Mouse (Mus musculus) right cerebral cortex, adult 2 months (tissue): ENCODE results near the gene 1600014C10Rik.

Source experiments
- DNase-seq, 2 experiments: peaks; one replicate each; pipeline ENCODE4 v3.0.0; 2021 to 2022; ENCODE audit warnings: low spot score in 2 of 2

The 1600014C10Rik gene

DNA sequence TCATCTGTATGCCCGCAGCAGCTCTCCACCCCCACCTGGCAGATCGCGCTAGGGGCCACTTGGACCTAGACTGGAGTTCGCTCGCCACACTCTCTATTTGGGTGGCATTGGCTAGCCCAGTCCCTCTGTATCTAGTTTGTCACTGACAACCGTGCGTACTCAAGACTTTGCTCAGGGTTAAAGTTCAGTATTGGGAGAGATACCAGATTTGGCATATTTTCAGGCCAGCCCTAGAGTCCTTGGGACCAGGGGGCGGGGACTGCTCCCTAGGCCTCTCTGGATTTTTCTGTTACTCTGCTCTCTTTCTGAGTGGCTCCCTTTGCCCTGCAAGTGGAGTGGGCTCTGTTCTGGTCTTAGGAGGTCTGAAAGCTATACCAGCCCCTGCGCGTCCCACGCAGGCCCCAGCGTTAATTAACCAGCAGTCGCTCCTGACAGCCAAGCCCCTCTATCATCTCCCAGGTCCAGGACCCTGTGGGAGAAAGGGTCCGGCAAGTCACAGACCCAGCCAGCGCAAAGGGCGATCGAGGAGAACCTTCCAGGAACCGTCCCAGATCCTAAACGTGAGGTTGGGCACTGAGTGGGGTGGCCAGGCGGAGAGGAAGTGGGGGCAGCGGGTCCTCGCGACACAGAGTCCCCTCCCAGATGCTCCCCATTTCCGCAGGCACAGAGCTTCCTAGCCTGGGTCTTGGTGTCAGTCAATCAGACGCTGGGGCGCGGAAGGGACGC lies at the start of gene 1600014C10Rik:
Gene 1600014C10Rik (plus strand): TSS at position 256 of the 726 bp plus-strand sequence.
- peak in 1 of 2 experiments; percentile 11 for DNase-seq

DNA sequence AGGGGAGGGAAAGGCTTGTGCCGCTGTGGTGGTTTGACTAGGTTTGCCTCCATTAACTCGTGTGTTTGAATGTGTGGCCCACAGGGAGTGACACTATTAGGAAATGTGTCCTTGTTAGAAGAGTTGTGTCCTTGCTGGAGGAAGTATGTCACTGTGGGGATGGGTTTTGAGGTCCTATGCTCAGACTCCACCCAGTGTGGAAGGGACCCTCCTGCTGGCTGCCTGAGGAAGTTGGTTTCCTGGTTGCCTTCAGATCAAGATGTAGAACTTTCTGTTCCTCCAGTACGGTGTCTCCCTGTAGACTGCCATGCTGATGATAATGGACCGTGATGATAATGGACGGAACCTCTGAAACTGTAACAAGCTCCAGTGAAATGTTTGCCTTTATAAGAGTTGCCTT lies 48.5 kb upstream of the 1600014C10Rik start:
- DNase-seq: no peak

DNA sequence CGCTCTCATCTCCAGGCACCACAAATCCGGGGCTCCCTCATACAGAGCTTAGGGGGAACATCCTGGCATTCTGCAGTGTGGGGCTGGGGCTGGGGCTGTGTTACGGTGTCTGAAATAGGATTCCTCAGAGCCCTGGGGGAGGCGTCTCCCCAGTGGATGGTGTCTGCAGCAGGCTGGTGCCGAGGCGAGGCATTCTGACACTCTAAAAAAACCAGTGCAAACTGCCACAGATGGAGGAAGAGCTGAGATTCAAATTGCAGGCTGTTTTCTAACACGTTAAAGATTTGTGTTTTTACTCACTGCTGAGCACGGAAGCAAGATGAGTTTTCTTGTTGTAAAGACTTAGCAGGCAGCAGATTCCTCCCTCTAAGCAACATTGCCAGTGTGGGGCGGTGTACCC lies 42.7 kb upstream of the 1600014C10Rik start:
- DNase-seq: peak; percentile 73 to 75

DNA sequence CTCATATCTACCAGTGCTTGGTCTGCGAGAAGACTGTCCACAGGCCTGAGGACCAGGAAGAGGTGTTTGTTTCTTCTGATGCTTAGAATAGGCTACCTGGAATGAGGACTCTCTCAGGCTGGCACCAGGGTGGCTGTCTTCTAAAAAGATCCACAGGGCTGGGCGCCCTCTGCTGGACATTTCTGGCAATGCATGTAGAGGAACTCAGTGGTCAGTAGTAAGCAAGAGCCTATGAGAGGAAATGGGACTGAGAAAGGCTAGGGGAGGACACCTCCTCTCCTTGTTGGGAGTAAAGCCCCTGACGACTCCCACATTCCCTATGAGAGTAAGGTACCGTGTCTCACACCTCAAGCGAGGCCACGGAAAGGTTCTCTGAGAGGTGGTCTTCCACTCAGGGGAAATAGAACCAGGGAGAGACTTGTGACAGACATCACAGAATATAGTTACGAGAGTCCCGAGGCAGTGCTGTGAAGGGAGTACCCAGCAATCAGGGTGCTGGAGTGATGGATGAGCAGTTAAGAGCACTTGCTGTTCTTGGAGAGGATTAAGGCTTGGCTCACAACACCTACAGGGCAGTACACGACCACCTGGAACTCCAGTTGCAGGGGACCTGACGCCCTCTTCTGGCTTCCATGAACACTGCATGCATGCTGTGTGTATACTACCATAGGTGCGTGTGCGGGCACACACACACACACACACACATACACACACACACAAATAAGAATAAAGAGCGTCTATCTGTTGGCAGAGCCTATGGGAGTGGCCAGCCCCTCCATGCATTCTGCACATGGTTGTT lies 41.1 kb upstream of the 1600014C10Rik start:
- DNase-seq: peak; percentile 91

DNA sequence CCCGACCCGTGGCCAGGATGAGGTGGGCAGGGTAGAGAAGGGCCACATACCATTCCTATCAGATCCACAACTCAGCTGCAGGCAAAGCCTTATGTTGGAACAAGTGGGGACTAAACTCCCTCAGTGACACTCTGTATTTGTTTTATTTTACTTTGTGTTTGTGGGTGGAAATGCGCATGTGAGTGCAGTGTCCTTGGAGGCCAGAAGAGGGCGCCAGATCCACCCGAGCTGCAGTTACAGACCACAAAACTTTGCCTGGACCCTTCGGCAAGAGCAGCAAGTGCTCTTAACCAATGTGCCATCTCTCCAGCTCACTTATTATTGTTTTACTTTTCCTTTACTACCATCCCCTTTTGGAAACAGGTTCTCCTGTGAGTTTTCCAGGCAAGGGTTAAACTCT lies 35.5 kb upstream of the 1600014C10Rik start:
- no peak for DNase-seq

DNA sequence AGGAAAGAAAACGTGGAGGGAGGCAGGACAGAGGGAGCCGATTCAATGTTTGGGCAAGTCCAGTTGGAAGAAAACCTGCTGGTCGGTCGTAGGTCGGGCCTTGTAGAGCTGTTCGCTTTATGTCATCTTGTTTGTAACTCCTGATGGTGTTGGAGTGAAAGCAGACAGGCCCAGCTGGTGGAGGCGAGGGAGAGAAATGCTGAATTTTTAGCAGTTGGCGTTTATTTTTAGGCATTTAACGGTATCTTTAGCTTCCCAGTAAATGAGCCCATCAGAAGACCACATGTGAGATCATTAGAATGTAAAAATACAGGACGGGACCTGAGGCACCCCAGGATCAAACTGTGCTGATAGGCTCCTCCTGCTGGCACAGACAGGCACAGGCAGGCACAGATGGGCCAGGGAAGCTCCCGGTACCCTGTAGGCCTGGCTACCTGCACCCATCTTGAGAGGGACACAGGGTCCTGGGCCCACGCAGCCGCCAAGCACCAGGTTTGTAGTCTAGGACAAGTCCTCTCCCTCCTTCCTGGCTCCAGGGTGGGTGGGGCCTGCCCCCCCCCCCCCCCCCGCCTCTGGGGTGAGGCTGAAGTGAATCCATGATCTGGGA lies 31.2 kb upstream of the 1600014C10Rik start:
- peak; percentile 17 to 36 for DNase-seq

DNA sequence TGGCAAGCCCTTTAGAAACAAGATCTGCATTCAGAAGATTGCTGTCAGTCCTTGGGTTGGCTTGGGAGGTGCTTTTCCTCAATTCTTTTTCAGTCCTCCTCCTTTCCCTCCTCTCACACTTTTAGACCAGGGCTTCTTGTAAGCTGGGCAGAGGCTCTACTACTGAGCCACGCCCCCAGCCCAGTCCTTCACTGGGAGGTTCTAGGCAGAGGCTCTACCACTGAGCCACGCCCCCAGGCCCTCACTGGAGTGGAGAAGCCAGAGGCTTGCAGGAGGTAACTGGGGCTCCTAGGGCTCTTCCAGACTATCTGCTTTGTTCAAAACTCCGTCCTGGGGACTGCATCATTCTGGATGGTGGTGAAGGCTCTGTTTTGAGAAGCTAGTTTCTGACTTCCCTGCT lies 30.4 kb upstream of the 1600014C10Rik start:
- DNase-seq: no peak

DNA sequence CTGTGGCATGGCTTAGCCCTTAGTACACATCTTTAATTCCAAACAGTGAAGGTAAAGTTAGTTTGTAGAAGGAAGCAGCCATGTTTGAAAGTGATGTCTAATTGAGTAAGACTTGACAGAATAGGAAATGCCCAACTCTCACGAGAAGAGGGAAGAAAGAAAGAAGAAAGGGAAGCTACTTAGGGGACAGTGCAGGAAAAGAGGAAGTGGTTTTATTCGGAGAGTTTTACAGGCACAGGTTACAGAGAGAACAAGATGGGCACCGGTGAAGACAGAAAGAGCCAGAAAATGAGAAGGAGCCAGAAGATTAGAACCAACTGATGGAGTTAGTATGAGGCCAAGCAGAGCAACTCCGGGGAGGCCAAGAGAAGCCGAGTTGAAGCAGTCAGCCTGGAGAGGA lies 27.2 kb upstream of the 1600014C10Rik start:
- DNase-seq: no peak

DNA sequence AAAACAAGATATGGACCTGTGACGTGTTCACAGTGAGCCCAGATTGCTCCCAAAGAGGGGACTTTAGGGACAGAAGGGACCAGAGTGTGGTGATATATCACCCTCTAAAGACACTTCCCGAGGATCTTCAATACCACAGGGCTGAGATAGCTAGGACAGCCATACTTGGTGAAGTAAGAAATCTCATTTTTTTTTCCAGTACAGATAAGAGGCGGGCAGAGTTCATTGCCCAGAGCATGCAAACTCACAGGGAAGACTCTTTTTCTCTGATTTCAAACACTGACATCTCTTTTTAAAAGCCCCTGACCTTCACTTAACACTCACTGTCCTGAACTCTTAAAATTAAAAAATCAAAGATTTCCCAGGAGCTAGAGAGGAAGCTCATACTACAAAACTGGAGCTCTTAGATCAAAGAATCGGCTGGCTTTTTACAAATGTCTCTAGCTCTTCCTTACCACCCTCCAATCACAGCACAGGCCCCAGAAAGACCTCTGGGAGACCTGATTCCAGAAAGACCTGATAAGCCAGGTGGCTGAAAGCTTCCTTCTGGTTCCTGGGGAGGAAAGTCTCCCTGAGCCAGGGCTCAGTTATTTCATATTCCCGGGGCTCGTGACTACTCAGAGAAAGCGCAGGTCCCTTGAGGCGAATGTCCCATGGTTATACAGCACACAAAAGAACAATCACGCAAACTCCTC lies 24.1 kb upstream of the 1600014C10Rik start:
- no peak for DNase-seq

DNA sequence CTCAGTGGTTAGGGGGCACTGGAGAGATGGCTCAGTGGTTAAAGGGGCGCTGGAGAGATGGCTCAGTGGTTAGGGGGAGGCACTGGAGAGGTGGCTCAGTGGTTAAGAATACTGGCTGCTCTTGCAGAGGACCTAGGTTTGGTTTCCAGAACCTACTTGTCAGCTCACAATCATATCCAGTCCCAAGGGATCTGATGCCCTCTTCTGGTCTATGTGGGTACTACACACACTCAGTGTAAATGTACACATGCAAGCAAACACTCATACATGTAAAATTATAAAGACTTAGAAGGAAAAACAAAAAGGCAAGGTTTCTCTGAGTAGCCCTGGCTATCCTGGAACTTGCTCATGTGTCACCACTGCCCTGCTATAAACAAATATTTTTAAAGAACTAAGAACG lies 21.6 kb upstream of the 1600014C10Rik start:
- DNase-seq: no peak

DNA sequence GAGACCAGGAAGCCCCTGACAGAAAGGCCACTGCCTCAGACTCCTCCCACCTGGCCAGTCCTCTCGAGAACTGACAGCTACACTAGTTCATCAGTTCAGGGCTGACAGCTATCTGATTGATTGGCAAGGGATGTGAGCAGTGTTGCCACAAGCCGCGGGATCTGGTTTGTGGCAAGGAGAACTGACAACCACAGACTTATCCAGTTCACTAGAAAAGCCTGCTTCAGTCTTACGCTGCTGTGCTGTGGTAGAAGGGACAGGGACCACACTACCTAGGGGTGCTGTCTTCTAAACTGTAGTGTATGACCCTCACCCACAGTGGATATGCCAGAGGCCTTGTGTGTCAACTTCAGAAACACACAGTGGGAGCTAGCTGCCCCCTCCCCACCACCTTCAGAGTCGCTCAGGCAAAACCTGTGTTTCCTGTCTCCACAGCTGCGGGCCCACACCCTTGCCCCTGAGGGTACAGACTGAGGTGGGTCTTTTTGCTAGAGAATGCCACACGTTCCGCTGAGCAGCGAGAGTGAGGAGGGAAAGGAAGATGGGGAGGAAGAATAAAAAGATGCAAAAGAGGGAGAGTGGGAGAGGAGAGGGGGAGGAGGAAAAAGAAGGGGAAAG lies 19.5 kb upstream of the 1600014C10Rik start:
- no peak for DNase-seq

DNA sequence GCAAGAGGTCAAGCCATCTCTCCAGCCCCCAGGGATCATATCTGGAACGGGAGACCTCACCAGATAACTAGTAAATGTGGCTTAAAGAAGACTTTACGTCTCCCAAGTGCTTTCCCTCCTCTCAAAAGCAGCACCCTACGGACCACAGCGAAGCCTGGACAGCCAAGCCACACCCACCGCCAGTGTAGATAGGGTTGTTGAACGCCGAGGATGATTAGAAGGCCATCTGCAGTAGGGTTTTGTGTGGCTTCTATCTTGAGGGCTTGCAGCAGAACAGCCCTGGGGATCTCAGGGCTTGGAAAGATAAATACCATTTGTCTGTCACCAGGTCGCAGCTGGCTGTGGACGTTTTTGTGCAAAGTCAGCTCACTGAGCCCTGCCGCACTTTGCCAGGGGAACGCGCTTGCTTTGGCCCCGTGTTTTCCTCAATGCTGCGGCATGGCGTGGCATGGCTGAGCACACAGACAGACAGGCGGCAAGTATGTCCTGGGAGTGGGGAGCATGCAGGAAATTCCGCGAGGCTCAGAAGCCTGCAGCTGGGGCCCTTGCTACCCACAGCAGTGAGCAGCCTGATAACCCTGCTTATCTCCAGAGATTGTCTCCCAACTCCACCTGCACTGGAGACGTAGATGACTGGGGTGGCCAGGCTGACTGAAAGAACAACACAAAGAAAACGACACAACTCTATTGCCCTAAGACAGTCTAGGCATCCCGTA lies 15.9 kb upstream of the 1600014C10Rik start:
- no peak for DNase-seq

DNA sequence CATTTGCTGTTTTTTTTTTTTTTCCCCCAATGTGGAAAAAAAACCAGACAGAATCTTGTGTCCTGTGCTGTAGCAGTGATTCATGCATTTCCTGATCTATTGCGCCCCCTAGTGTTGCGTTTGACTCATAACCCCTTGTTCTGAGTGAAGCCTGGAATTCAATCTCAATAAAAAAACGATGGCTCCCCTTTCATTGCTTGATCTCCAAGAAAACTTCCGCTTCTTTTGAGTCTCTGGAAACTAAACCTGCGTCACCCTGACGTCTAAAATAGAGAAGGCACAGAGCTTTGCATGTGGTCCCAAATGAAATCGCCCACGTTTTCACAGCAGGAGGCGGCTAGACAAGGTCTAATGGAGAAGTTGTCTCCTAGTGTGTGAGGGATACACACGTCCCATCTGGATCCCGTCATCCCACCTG lies 15.3 kb upstream of the 1600014C10Rik start:
- peak; percentile 83 to 84 for DNase-seq

DNA sequence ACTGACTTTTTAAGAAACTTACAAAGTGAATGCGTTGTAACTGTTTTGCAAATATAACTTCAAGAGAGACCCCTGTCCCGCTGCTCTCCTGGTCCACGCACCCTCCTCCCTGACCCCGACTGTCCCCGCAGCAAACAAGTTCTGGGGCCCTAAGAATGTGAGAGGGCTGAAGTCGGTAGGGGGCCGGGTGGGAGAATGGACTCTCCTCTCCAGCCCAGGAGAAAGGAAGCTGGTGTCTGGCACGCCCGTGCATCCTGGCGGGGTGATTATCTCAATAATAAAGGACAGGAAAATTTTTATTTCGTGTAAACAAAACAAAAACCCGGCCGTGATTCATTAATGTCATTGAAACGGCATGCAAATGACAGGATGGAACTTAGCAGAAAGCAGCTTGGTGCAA lies 9.1 kb upstream of the 1600014C10Rik start:
- DNase-seq: no peak

DNA sequence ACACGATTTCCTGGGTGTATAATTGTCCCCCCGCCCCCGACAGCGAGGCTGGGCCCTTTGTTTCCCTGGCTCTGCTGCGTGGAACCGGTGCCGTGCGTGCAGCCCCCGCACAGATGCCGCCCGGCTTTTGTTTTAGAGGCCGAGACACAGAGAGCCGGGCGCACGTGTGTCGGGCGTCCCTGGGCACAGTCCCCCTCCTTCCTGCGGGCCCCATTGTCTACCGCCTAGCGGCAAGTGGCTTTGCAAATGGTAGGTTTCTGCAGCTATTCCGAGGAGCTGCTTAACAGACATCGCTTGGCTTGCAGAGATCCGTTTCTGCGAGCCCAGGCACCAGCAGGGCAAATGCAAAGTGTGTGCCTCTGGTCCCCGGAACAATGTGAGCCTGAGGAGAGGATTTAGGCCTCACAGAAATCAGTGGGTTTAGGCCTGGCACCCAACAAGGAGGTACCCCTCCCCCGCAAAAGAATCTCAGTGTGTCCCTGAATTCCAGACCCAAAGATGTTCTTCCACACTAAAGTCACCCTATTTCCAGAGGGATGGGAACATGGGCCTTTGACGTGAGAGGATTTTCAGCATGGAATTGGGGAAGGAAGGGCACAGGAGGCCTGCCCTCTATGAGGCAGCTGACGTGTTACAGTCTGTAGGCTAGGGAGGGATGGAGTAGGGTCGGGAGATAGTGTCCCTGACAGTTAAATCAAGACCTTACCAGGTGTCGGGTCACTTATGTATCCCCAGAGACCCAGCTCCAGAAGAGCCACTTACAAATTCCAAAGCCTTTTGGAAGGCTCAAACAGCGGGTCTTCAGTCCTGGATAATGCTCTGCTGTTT lies 8.5 kb upstream of the 1600014C10Rik start:
- peak; percentile 57 to 63 for DNase-seq

DNA sequence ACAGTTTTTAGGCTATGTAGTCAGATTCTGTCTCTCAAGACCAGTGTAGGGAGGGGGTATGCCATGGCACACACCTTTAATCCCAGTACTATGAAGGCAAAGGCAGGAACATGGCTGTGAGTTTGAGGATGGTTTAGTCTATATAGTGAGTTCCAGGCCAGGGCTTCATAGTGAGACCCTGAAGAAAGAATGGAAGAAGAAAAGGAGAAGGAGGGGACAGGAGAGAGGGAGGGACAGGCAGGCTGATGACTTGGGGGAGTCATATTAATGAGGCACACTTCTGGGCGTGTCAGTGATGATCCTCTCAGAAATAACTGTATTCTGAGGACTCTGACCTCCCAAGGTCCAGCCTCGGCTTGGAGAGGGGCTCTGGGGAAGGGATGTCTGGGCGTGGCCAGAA lies 7.0 kb upstream of the 1600014C10Rik start:
- DNase-seq: no peak

DNA sequence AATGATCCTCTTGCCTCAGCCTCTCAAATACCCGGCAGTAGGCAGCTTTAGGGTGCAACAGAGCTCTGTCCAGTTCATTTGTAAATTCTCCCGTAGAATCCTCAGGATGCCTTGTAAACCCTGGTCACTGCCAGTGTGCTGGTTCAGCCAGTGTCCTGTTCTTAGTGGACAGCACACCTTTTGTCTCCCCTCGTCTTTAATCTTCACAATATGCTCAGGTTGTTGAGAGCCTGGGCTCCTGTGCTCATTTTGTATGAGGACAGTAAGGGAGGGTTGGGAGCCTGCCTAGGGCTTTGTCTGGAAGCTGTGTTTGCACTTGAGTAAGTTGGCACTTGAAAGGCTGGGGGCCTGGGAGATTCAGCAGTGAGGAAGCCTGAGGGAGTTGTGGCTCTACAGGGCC lies 3.1 kb upstream of the 1600014C10Rik start:
- DNase-seq: no peak

DNA sequence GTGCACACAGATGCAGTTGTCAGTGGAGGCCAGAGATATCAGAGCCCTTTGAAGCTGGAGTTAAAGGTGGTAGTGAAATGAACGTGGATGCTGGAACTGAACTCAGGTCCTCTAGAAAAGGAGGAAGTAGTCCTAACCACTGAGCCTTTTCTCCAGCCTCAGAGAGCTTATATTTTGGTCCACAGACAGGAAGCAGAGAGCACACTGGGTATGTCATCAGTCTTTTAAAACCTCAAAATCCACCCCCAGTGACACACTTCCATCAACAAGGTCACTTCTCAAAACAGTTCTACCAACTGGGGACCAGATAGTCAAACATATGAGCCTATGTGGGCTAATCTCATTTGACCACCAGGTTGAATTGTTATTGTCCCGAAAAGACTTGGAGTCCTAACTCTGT lies 1.7 kb upstream of the 1600014C10Rik start:
- DNase-seq: no peak

DNA sequence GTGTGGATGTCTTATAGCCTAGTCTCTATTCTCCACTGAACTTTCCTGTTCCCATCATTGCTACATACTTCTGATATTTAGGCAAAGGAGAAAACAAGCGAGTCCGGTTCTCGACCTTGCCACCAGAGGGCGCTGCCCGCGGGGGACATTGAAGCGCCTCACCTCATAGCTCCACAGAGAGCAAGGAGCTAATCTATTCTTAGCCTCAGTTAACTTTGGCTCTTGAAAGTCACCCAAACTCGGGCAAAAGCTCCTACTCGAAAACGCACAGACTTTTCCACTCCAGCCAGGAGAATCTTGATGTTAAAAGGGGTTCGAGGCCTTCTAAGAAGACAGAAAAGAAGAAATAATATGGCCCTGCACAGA lies 438 bp upstream of the 1600014C10Rik start:
- peak; percentile 79 to 83 for DNase-seq
